Mouse (Mus musculus) heart, postnatal 0 days (tissue): ENCODE results near the gene Fbxo3.
"Not testable (repeated sequence)": the region's sequence is repeated elsewhere in the genome, so short reads cannot be mapped to it uniquely, and the experiment has no call there.

ENCODE experiments used
- CTCF ChIP-seq: IDR thresholded peaks from 2 replicates; pipeline ENCODE4 v1.5.1; 2016; ENCODE audit warnings: antibody characterized with exemption, control low read depth, low read depth
- EP300 ChIP-seq: IDR thresholded peaks from 2 replicates; pipeline ENCODE4 v1.6.1; 2016; ENCODE audit warnings: antibody characterized with exemption, low read depth

GRCm38 (mm10) chr2:104081436-104082050 is 54.0 kb downstream of the Fbxo3 start:
- TF ChIP-seq CTCF, EP300: not testable (repeated sequence)
